Mouse (Mus musculus): ENCODE results near the gene Slc16a8. TPM values are rescaled to one million over a fixed set of nuclear protein-coding genes. Genes with fewer than 3 reads are reported as not detected.

The Slc16a8 gene
- total and polyA plus RNA-seq, 3 experiments: 0.16 to 0.57 (median 0.39) TPM

GRCm38 (mm10) chr15:79289441-79289840, 34.9 kb upstream of the Slc16a8 start:
- H3K36me3 ChIP-seq (ENCODE audit: control insufficient read depth, insufficient read depth, low read length): no peaks in the 10 kb centered on the region
- H3K4me3 ChIP-seq: no peak overlapping the region
- no peaks in the 10 kb centered on the region for H3K27me3 ChIP-seq (ENCODE audit: control insufficient read depth, insufficient read depth, low read length)
- H3K27ac ChIP-seq: no peak overlapping the region
- WGBS: 85% methylated on average over 12 of the region's 12 CpGs
- no peaks in the 10 kb centered on the region for H3K4me1 ChIP-seq (ENCODE audit: control insufficient read depth, insufficient read depth, low read length)
- H3K79me2 ChIP-seq (replicated peaks; ENCODE audit: control insufficient read depth, insufficient read depth, low read length): no peaks in the 10 kb centered on the region
- no peak overlapping the region for H3K9ac ChIP-seq (ENCODE audit: low read depth, low read length)
- DNase-seq: no peak
- TF ChIP-seq EP300 (IDR thresholded peaks at IDR 0.05; ENCODE audit: insufficient read depth, low read depth, low read length): no peak
- no peak for TF ChIP-seq CTCF (IDR thresholded peaks at IDR 0.05)
- no peak for TF ChIP-seq POLR2A (IDR thresholded peaks at IDR 0.05; ENCODE audit: insufficient read depth, low read depth, low read length)
- intact Hi-C loops (cut with DNase I): loop anchor here (5.0 kb wide), 1 partner anchor 42 kb away; no protein-coding TSS in a partner anchor

DNA sequence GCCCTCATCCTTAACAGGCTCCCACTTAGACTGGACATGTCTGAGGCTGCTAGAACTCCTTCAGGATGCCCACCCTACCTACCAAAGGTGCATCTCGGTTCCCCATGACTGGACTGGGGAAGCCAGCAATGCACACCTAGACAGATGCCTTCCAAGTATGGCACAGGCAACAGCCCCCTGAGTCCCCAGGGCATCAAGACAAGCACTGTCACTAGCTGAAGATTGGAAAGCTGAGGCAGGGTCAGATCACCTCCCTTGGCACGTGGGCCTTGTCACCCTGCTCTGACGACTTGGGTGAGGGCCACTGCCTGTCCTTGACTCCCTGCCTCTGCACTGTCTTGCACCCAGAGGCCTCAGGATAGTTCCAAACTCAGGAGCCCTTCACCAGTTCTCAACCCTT, 33.8 kb upstream of the Slc16a8 start:
- no peaks in the 10 kb centered on the region for H3K4me1 ChIP-seq (ENCODE audit: control insufficient read depth, insufficient read depth, low read length)
- no peaks in the 10 kb centered on the region for H3K36me3 ChIP-seq (ENCODE audit: control insufficient read depth, insufficient read depth, low read length)
- DNase-seq: no peak
- H3K9ac ChIP-seq (ENCODE audit: low read depth, low read length): no peak overlapping the region
- no peak overlapping the region for H3K4me3 ChIP-seq
- intact Hi-C loops (cut with DNase I): loop anchor here (5.0 kb wide), 1 partner anchor 41 kb away; no protein-coding TSS in a partner anchor
- WGBS: 88% methylated on average over 3 of the region's 3 CpGs
- no peak for TF ChIP-seq POLR2A (IDR thresholded peaks at IDR 0.05; ENCODE audit: insufficient read depth, low read depth, low read length)
- no peak for TF ChIP-seq CTCF (IDR thresholded peaks at IDR 0.05)
- no peak for TF ChIP-seq EP300 (IDR thresholded peaks at IDR 0.05; ENCODE audit: insufficient read depth, low read depth, low read length)
- no peaks in the 10 kb centered on the region for H3K79me2 ChIP-seq (replicated peaks; ENCODE audit: control insufficient read depth, insufficient read depth, low read length)
- no peak overlapping the region for H3K27ac ChIP-seq
- no peaks in the 10 kb centered on the region for H3K27me3 ChIP-seq (ENCODE audit: control insufficient read depth, insufficient read depth, low read length)

GRCm38 (mm10) chr15:79287091-79287490, 32.5 kb upstream of the Slc16a8 start:
- H3K4me1 ChIP-seq (ENCODE audit: control insufficient read depth, insufficient read depth, low read length): no peaks in the 10 kb centered on the region
- H3K27ac ChIP-seq: no peak overlapping the region
- no peaks in the 10 kb centered on the region for H3K36me3 ChIP-seq (ENCODE audit: control insufficient read depth, insufficient read depth, low read length)
- intact Hi-C loops (cut with DNase I): loop anchor here (5.0 kb wide), 1 partner anchor 40 kb away; no protein-coding TSS in a partner anchor
- no peak for DNase-seq
- WGBS: 95% methylated on average over 7 of the region's 7 CpGs
- no peak for TF ChIP-seq EP300 (IDR thresholded peaks at IDR 0.05; ENCODE audit: insufficient read depth, low read depth, low read length)
- no peak for TF ChIP-seq CTCF (IDR thresholded peaks at IDR 0.05)
- TF ChIP-seq POLR2A (IDR thresholded peaks at IDR 0.05; ENCODE audit: insufficient read depth, low read depth, low read length): no peak
- H3K4me3 ChIP-seq: no peak overlapping the region
- H3K9ac ChIP-seq (ENCODE audit: low read depth, low read length): no peak overlapping the region
- no peaks in the 10 kb centered on the region for H3K79me2 ChIP-seq (replicated peaks; ENCODE audit: control insufficient read depth, insufficient read depth, low read length)
- H3K27me3 ChIP-seq (ENCODE audit: control insufficient read depth, insufficient read depth, low read length): no peaks in the 10 kb centered on the region

- Histone ChIP-seq H3K27ac (no peak overlapping the region), H3K79me2 (replicated peaks; ENCODE audit: control insufficient read depth, insufficient read depth, low read length) (no peaks in the 10 kb centered on the region), H3K27me3 (ENCODE audit: control insufficient read depth, insufficient read depth, low read length) (no peaks in the 10 kb centered on the region), H3K9ac (ENCODE audit: low read depth, low read length) (no peak overlapping the region), H3K4me3 (no peak overlapping the region), H3K4me1 (ENCODE audit: control insufficient read depth, insufficient read depth, low read length) (no peaks in the 10 kb centered on the region), H3K36me3 (ENCODE audit: control insufficient read depth, insufficient read depth, low read length) (no peaks in the 10 kb centered on the region)
- DNase-seq: no peak
- intact Hi-C loops (cut with DNase I): loop anchor here (5.0 kb wide), 1 partner anchor 39 kb away; no protein-coding TSS in a partner anchor
- TF ChIP-seq EP300 (IDR thresholded peaks at IDR 0.05; ENCODE audit: insufficient read depth, low read depth, low read length): no peak
- no peak for TF ChIP-seq CTCF (IDR thresholded peaks at IDR 0.05)
- TF ChIP-seq POLR2A (IDR thresholded peaks at IDR 0.05; ENCODE audit: insufficient read depth, low read depth, low read length): no peak
- WGBS: 86% methylated on average over 7 of the region's 7 CpGs
Measured at GRCm38 (mm10) chr15:79286141-79286540, 31.6 kb upstream of the Slc16a8 start.

GRCm38 (mm10) chr15:79285399-79285798, 30.8 kb upstream of the Slc16a8 start, which contains the start of gene Baiap2l2:
TSS of gene Baiap2l2 (minus strand) at chr15:79285537.
- H3K4me3 ChIP-seq: no peak within 1 kb of the TSS
- H3K9ac ChIP-seq (ENCODE audit: low read depth, low read length): no peak within 1 kb of the TSS
- H3K4me1 ChIP-seq (ENCODE audit: control insufficient read depth, insufficient read depth, low read length): no peaks in the 10 kb centered on the region
- intact Hi-C loops (cut with DNase I): loop anchor here (5.0 kb wide), 1 partner anchor 38 kb away; no protein-coding TSS in a partner anchor
- no peak for TF ChIP-seq CTCF (IDR thresholded peaks at IDR 0.05)
- no peaks in the 10 kb centered on the region for H3K79me2 ChIP-seq (replicated peaks; ENCODE audit: control insufficient read depth, insufficient read depth, low read length)
- H3K36me3 ChIP-seq (ENCODE audit: control insufficient read depth, insufficient read depth, low read length): no peaks in the 10 kb centered on the region
- DNase-seq: no peak
- no peaks in the 10 kb centered on the region for H3K27me3 ChIP-seq (ENCODE audit: control insufficient read depth, insufficient read depth, low read length)
- H3K27ac ChIP-seq: no peak within 1 kb of the TSS
- 89% methylated on average over 10 of the region's 10 CpGs for WGBS

GRCm38 (mm10) chr15:79283371-79283770, 28.8 kb upstream of the Slc16a8 start:
- DNase-seq: no peak
- intact Hi-C loops (cut with DNase I): loop anchor here (5.0 kb wide), 2 partner anchors 39 to 184 kb away; no protein-coding TSS in a partner anchor
- no peak for TF ChIP-seq CTCF (IDR thresholded peaks at IDR 0.05)
- no peak for TF ChIP-seq POLR2A (IDR thresholded peaks at IDR 0.05; ENCODE audit: insufficient read depth, low read depth, low read length)
- no peak for TF ChIP-seq EP300 (IDR thresholded peaks at IDR 0.05; ENCODE audit: insufficient read depth, low read depth, low read length)
- no peak overlapping the region for H3K4me3 ChIP-seq
- no peaks in the 10 kb centered on the region for H3K27me3 ChIP-seq (ENCODE audit: control insufficient read depth, insufficient read depth, low read length)
- no peaks in the 10 kb centered on the region for H3K79me2 ChIP-seq (replicated peaks; ENCODE audit: control insufficient read depth, insufficient read depth, low read length)
- H3K4me1 ChIP-seq (ENCODE audit: control insufficient read depth, insufficient read depth, low read length): no peaks in the 10 kb centered on the region
- H3K27ac ChIP-seq: no peak overlapping the region
- no peak overlapping the region for H3K9ac ChIP-seq (ENCODE audit: low read depth, low read length)
- WGBS: 87% methylated on average over 4 of the region's 4 CpGs
- no peaks in the 10 kb centered on the region for H3K36me3 ChIP-seq (ENCODE audit: control insufficient read depth, insufficient read depth, low read length)

All from heart, adult 2 months (tissue).